In the genomic region with DNA sequence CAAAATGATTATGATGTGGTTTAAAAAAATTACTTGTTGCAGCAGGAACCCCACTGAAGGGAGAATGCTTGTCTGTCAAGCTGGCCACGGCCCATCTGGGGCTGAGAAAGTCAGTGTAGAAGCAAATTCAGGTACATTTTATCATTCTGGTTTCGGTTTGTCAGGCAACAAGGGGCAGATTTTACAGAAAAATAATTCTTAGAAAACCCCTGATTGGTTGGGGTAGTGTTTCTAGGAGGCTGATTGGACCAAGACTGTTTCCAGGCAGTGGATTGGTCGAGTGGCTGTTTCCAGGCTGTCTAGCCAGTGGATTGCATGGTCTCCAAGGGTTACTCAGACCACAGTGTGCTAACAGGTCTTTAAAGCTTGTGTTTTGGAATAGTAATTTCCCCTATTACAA, we compare ENCODE assay signal across 8 mouse cellular contexts. TPM values are rescaled to one million over a fixed set of nuclear protein-coding genes. Genes with fewer than 3 reads are reported as not detected.
DNase-seq lines count a peak whose midpoint lies in the region; ATAC-seq and TF ChIP-seq lines count a peak whose summit lies in the region.

A gene (minus strand): TSS at position 162 of the 400 bp plus-strand sequence.

- no peaks in the 10 kb centered on the region for H3K27me3 ChIP-seq in forebrain, postnatal 0 days (ENCODE audit: insufficient read depth, low read length)

- no peaks in the 10 kb centered on the region for H3K4me1 ChIP-seq in forebrain, postnatal 0 days (ENCODE audit: insufficient read depth)

- H3K36me3 ChIP-seq in forebrain, postnatal 0 days (ENCODE audit: insufficient read depth), result no peaks in the 10 kb centered on the region

- peak; percentile 29 for DNase-seq in embryo, embryonic 11 days
- no peak for DNase-seq in embryo, embryonic 9.5 days (ENCODE audit: extremely low spot score)
- DNase-seq in adrenal gland, adult 8-10 months, result peak; percentile 82
- no peak for DNase-seq in forebrain, postnatal 0 days
- DNase-seq in layer of hippocampus, postnatal 10 days (ENCODE audit: low spot score in 2 of 2), result peak; percentile 16 to 22
- peak; percentile 81 for DNase-seq in lung, postnatal 25 days (ENCODE audit: low spot score)
- DNase-seq in right cerebral cortex, postnatal 10 days (ENCODE audit: low spot score in 2 of 2), result peak; percentile 48 to 68

- peak; percentile 93 for ATAC-seq in forebrain, postnatal 0 days
- peak; percentile 92 to 95 for ATAC-seq in hematopoietic stem cell, adult 5-6 weeks (replicated peaks in 1 of 2; ENCODE audit: insufficient read depth in 1 of 2, low FRiP score in 2 of 2, low TSS enrichment in 1 of 2, low read depth in 1 of 2, poor library complexity in 2 of 2, severe bottlenecking in 2 of 2)

- H3K4me2 ChIP-seq in forebrain, postnatal 0 days (ENCODE audit: low read depth), result no peak within 1 kb of the TSS

- no peaks in the 10 kb centered on the region for H3K9me3 ChIP-seq in forebrain, postnatal 0 days (ENCODE audit: low read length)

- no peak within 1 kb of the TSS for H3K27ac ChIP-seq in forebrain, postnatal 0 days (ENCODE audit: low read depth, low read length)

- H3K4me3 ChIP-seq in forebrain, postnatal 0 days (ENCODE audit: low read depth, low read length), result no peak within 1 kb of the TSS

- no peak for TF ChIP-seq CTCF in forebrain, postnatal 0 days (IDR thresholded peaks at IDR 0.05; ENCODE audit: low read depth)

- WGBS in forebrain, postnatal 0 days, result 61% methylated on average over 3 of the region's 3 CpGs

- no peak within 1 kb of the TSS for H3K9ac ChIP-seq in forebrain, postnatal 0 days

RNA-seq across cellular contexts. Expression of the gene that starts here (rescaled TPM):
- 100 to 1,000 TPM; 132 to 175 (median 155) TPM for total RNA-seq in adrenal gland, adult 8-10 months (2022)
- total RNA-seq in forebrain, postnatal 0 days (2014; rRNA removed), result 79.9 and 112 TPM in 2 replicates
- polyA plus RNA-seq in forebrain, postnatal 0 days (2015; fragmentation: Nextera tagmentation; extraction: Ambion mirVana), result 55.1 and 57.1 TPM in 2 replicates
- total RNA-seq in hematopoietic stem cell, adult 5-6 weeks (2017), result 345 and 386 TPM in 2 replicates
- total RNA-seq in layer of hippocampus, postnatal 10 days (2021), result 100 to 1,000 TPM in 1 of 2 experiments, 10 to 100 TPM in 1; 94.9 to 101 TPM

Comparison
In these comparisons a context has a peak if more than half of its experiments do, and no peak if none do; other contexts are left out.
1. DNase-seq: peak in embryo, embryonic 11 days (single experiment), adrenal gland, adult 8-10 months (single experiment), layer of hippocampus, postnatal 10 days (2 of 2), lung, postnatal 25 days (single experiment) and right cerebral cortex, postnatal 10 days (2 of 2); none in embryo, embryonic 9.5 days (single experiment) and forebrain, postnatal 0 days (single experiment).